Mouse (Mus musculus) urinary bladder, postnatal 36 days (tissue): Measurements from ENCODE around the gene Lgr4.

Source experiments
- DNase-seq, 2 experiments: peaks; one replicate each; pipeline ENCODE4 v3.0.0; 2022; ENCODE audit warnings: low spot score in 2 of 2, mixed read lengths in 1 of 2

Gene Lgr4

GRCm38 (mm10) chr2:109949519-109949918 is 32.1 kb downstream of the Lgr4 start:
- DNase-seq: no peak

GRCm38 (mm10) chr2:109950311-109950710 is 32.9 kb downstream of the Lgr4 start:
- DNase-seq: no peak

GRCm38 (mm10) chr2:109951050-109951449 is 33.6 kb downstream of the Lgr4 start:
- peak in 1 of 2 experiments; percentile 22 for DNase-seq

- DNase-seq: no peak
Measured at GRCm38 (mm10) chr2:109953048-109953717, 35.7 kb downstream of the Lgr4 start.

GRCm38 (mm10) chr2:109953893-109954292 is 36.4 kb downstream of the Lgr4 start:
- DNase-seq: no peak

GRCm38 (mm10) chr2:109955060-109955459 is 37.6 kb downstream of the Lgr4 start:
- DNase-seq: no peak

GRCm38 (mm10) chr2:109955910-109956309 is 38.5 kb downstream of the Lgr4 start:
- DNase-seq: no peak

- no peak for DNase-seq
Measured at GRCm38 (mm10) chr2:109956785-109957184, 39.3 kb downstream of the Lgr4 start.

GRCm38 (mm10) chr2:109958692-109959406 is 41.4 kb downstream of the Lgr4 start:
- peak; percentile 18 to 27 for DNase-seq

- DNase-seq: no peak
Measured at GRCm38 (mm10) chr2:109959407-109960075, 42.1 kb downstream of the Lgr4 start.

- DNase-seq: no peak
Measured at GRCm38 (mm10) chr2:109960246-109960645, 42.8 kb downstream of the Lgr4 start.

GRCm38 (mm10) chr2:109961174-109961573 is 43.7 kb downstream of the Lgr4 start:
- no peak for DNase-seq

- DNase-seq: no peak
Measured at GRCm38 (mm10) chr2:109963591-109964258, 46.3 kb downstream of the Lgr4 start.

GRCm38 (mm10) chr2:109965753-109966420 is 48.4 kb downstream of the Lgr4 start:
- DNase-seq: no peak

- DNase-seq: no peak
Measured at GRCm38 (mm10) chr2:109966863-109967262, 49.4 kb downstream of the Lgr4 start.

- DNase-seq: no peak
Measured at GRCm38 (mm10) chr2:109969381-109969780, 51.9 kb downstream of the Lgr4 start.

- DNase-seq: no peak
Measured at GRCm38 (mm10) chr2:109969926-109970532, 52.6 kb downstream of the Lgr4 start.

GRCm38 (mm10) chr2:109970744-109971410 is 53.4 kb downstream of the Lgr4 start:
- DNase-seq: no peak

GRCm38 (mm10) chr2:109972310-109972709 is 54.9 kb downstream of the Lgr4 start:
- DNase-seq: no peak

GRCm38 (mm10) chr2:109972922-109973321 is 55.5 kb downstream of the Lgr4 start:
- no peak for DNase-seq

GRCm38 (mm10) chr2:109974807-109975206 is 57.4 kb downstream of the Lgr4 start:
- no peak for DNase-seq
